30 mouse cellular contexts compared by ENCODE assay signal in genomic region chr3:38641733-38642132, GRCm38 (mm10).
DNase-seq lines count a peak whose midpoint lies in the region; ATAC-seq and TF ChIP-seq lines count a peak whose summit lies in the region.
"Had no signal": no experiment of that assay in that cellular context is flagged by ENCODE, and none has a peak within 500 bp of the region (broad histone marks: within the 10 kb centered on the region; RNA-seq: fewer than 3 reads in every experiment).

No protein-coding gene starts in this region.

- peak; percentile 63; the same call in 1 of the 2 replicates for ATAC-seq in forebrain, postnatal 0 days
- no peak for ATAC-seq in forebrain, embryonic 11.5 days (replicated peaks; ENCODE audit: low FRiP score)
- 0 out of 2 replicates have a peak, but pooled peaks have one; percentile 39 for ATAC-seq in liver, embryonic 13.5 days (ENCODE audit: low read depth)
- ATAC-seq in liver, embryonic 12.5 days = no peak
- ATAC-seq in midbrain, embryonic 11.5 days (ENCODE audit: low FRiP score) = no peak
- no peak for ATAC-seq in midbrain, embryonic 16.5 days
- peak; percentile 63 for ATAC-seq in megakaryocyte-erythroid progenitor cell, adult 5-6 weeks (replicated peaks; ENCODE audit: low FRiP score, low TSS enrichment, poor library complexity, severe bottlenecking)
- ATAC-seq: activated CD4-positive, CD25-positive, alpha-beta regulatory T cell, adult 4 months; CD4-positive, CD25-positive, alpha-beta regulatory T cell, adult 4 months; forebrain, embryonic 13.5 days; forebrain, embryonic 15.5 days; Patski had no signal

- H3K9me3 ChIP-seq in forebrain, postnatal 0 days (ENCODE audit: low read length) = no peaks in the 10 kb centered on the region
- H3K9me3 ChIP-seq in forebrain, embryonic 11.5 days (ENCODE audit: control insufficient read depth, low read length) = no peaks in the 10 kb centered on the region
- no peaks in the 10 kb centered on the region for H3K9me3 ChIP-seq in liver, embryonic 13.5 days (replicated peaks)
- H3K9me3 ChIP-seq in liver, embryonic 12.5 days (replicated peaks) = no peaks in the 10 kb centered on the region
- H3K9me3 ChIP-seq in midbrain, embryonic 11.5 days (ENCODE audit: control insufficient read depth, low read length) = no peaks in the 10 kb centered on the region
- H3K9me3 ChIP-seq in midbrain, embryonic 16.5 days (replicated peaks; ENCODE audit: control insufficient read depth, low read length, poor library complexity, severe bottlenecking) = no peaks in the 10 kb centered on the region
- H3K9me3 ChIP-seq: embryonic facial prominence, embryonic 13.5 days; embryonic facial prominence, embryonic 15.5 days; forebrain, embryonic 10.5 days; forebrain, embryonic 13.5 days; forebrain, embryonic 15.5 days had no signal

- WGBS in forebrain, postnatal 0 days = 74% methylated on average over 1 of the region's 1 CpGs
- WGBS in forebrain, embryonic 11.5 days = 92% methylated on average over 1 of the region's 1 CpGs
- WGBS in liver, embryonic 13.5 days (ENCODE audit: insufficient replicate concordance) = 16% methylated on average over 1 of the region's 1 CpGs
- 16% methylated on average over 1 of the region's 1 CpGs for WGBS in liver, embryonic 12.5 days (ENCODE audit: insufficient replicate concordance)
- 87% methylated on average over 1 of the region's 1 CpGs for WGBS in midbrain, embryonic 11.5 days
- WGBS in midbrain, embryonic 16.5 days = 80% methylated on average over 1 of the region's 1 CpGs

- no peak for TF ChIP-seq CTCF in forebrain, postnatal 0 days (IDR thresholded peaks at IDR 0.05; ENCODE audit: low read depth)

- no peak for DNase-seq in forebrain, postnatal 0 days
- DNase-seq in forebrain, embryonic 11.5 days (ENCODE audit: low spot score) = no peak
- DNase-seq in liver, embryonic 13.5 days = no peak
- peak; percentile 17 for DNase-seq in midbrain, embryonic 11.5 days (ENCODE audit: low spot score, missing footprints)
- no peak for DNase-seq in urinary bladder, postnatal 25 days (ENCODE audit: low spot score)
- DNase-seq: adrenal gland, adult 8-10 months; adrenal gland, postnatal 14 days; adrenal gland, postnatal 36 days; B cell, adult 2 months; cerebellum, adult 11 months; cerebellum, adult 18-20 months; cerebellum, adult 8-10 months; cerebellum, adult 9-11 months; cerebellum, postnatal 14 days; cerebellum, postnatal 36 days; embryo, embryonic 11 days had no signal

- H3K27ac ChIP-seq in forebrain, postnatal 0 days (ENCODE audit: low read depth, low read length) = no peak overlapping the region
- no peak overlapping the region for H3K27ac ChIP-seq in forebrain, embryonic 11.5 days (ENCODE audit: low read depth, low read length)
- H3K27ac ChIP-seq in liver, embryonic 13.5 days = no peak overlapping the region
- H3K27ac ChIP-seq in liver, embryonic 12.5 days = no peak overlapping the region
- H3K27ac ChIP-seq in midbrain, embryonic 11.5 days (ENCODE audit: low read depth, low read length) = no peak overlapping the region
- H3K27ac ChIP-seq in midbrain, embryonic 16.5 days (ENCODE audit: low read length) = no peak overlapping the region
- H3K27ac ChIP-seq: embryonic facial prominence, embryonic 13.5 days; embryonic facial prominence, embryonic 15.5 days; forebrain, embryonic 10.5 days; forebrain, embryonic 13.5 days; forebrain, embryonic 15.5 days had no signal

- no peaks in the 10 kb centered on the region for H3K27me3 ChIP-seq in forebrain, postnatal 0 days (ENCODE audit: insufficient read depth, low read length)
- H3K27me3 ChIP-seq in forebrain, embryonic 11.5 days (ENCODE audit: control insufficient read depth, insufficient read depth, low read length) = no peaks in the 10 kb centered on the region
- H3K27me3 ChIP-seq in liver, embryonic 13.5 days = no peaks in the 10 kb centered on the region
- no peaks in the 10 kb centered on the region for H3K27me3 ChIP-seq in liver, embryonic 12.5 days (replicated peaks)
- no peaks in the 10 kb centered on the region for H3K27me3 ChIP-seq in midbrain, embryonic 11.5 days (ENCODE audit: control insufficient read depth, insufficient read depth, low read length)
- H3K27me3 ChIP-seq in midbrain, embryonic 16.5 days (ENCODE audit: control insufficient read depth, insufficient read depth, low read depth, low read length) = no peaks in the 10 kb centered on the region
- H3K27me3 ChIP-seq: CH12.LX; embryonic facial prominence, embryonic 13.5 days; embryonic facial prominence, embryonic 15.5 days; forebrain, embryonic 13.5 days; forebrain, embryonic 15.5 days had no signal

- no peak overlapping the region for H3K4me3 ChIP-seq in forebrain, postnatal 0 days (ENCODE audit: low read depth, low read length)
- H3K4me3 ChIP-seq in forebrain, embryonic 11.5 days (ENCODE audit: low read depth, low read length) = no peak overlapping the region
- no peak overlapping the region for H3K4me3 ChIP-seq in liver, embryonic 13.5 days (replicated peaks)
- no peak overlapping the region for H3K4me3 ChIP-seq in liver, embryonic 12.5 days
- H3K4me3 ChIP-seq in midbrain, embryonic 11.5 days (ENCODE audit: low read depth, low read length) = no peak overlapping the region
- H3K4me3 ChIP-seq in midbrain, embryonic 16.5 days (ENCODE audit: low read depth, low read length) = no peak overlapping the region
- H3K4me3 ChIP-seq: embryonic facial prominence, embryonic 13.5 days; embryonic facial prominence, embryonic 15.5 days; erythroblast, embryonic 14.5 days; forebrain, embryonic 10.5 days; forebrain, embryonic 13.5 days; forebrain, embryonic 15.5 days had no signal

- no peaks in the 10 kb centered on the region for H3K36me3 ChIP-seq in forebrain, postnatal 0 days (ENCODE audit: insufficient read depth)
- no peaks in the 10 kb centered on the region for H3K36me3 ChIP-seq in forebrain, embryonic 11.5 days (ENCODE audit: control insufficient read depth, insufficient read depth, low read length)
- H3K36me3 ChIP-seq in liver, embryonic 13.5 days = no peaks in the 10 kb centered on the region
- H3K36me3 ChIP-seq in liver, embryonic 12.5 days = no peaks in the 10 kb centered on the region
- no peaks in the 10 kb centered on the region for H3K36me3 ChIP-seq in midbrain, embryonic 11.5 days (ENCODE audit: control insufficient read depth, insufficient read depth, low read length)
- no peaks in the 10 kb centered on the region for H3K36me3 ChIP-seq in midbrain, embryonic 16.5 days (ENCODE audit: control insufficient read depth, insufficient read depth, low read length)
- H3K36me3 ChIP-seq: embryonic facial prominence, embryonic 13.5 days; embryonic facial prominence, embryonic 15.5 days; forebrain, embryonic 10.5 days; forebrain, embryonic 15.5 days; G1E had no signal

- H3K4me1 ChIP-seq in forebrain, postnatal 0 days (ENCODE audit: insufficient read depth) = no peaks in the 10 kb centered on the region
- H3K4me1 ChIP-seq in forebrain, embryonic 11.5 days (replicated peaks; ENCODE audit: control insufficient read depth, insufficient read depth, low read length) = no peaks in the 10 kb centered on the region
- H3K4me1 ChIP-seq in liver, embryonic 13.5 days (replicated peaks) = 0 out of 2 replicates have a peak, but pooled peaks cover 4% of the 10 kb centered on the region
- H3K4me1 ChIP-seq in liver, embryonic 12.5 days = peaks cover 4% of the 10 kb centered on the region; the same call in 1 of the 2 replicates
- H3K4me1 ChIP-seq in midbrain, embryonic 11.5 days (ENCODE audit: control insufficient read depth, insufficient read depth, low read length) = no peaks in the 10 kb centered on the region
- no peaks in the 10 kb centered on the region for H3K4me1 ChIP-seq in midbrain, embryonic 16.5 days (ENCODE audit: control insufficient read depth, insufficient read depth, low read length)
- H3K4me1 ChIP-seq: embryonic facial prominence, embryonic 13.5 days; embryonic facial prominence, embryonic 15.5 days; forebrain, embryonic 10.5 days; forebrain, embryonic 13.5 days; forebrain, embryonic 15.5 days had no signal

- no peak overlapping the region for H3K9ac ChIP-seq in forebrain, postnatal 0 days
- H3K9ac ChIP-seq in forebrain, embryonic 11.5 days (ENCODE audit: low read length) = no peak overlapping the region
- H3K9ac ChIP-seq in liver, embryonic 13.5 days = no peak overlapping the region
- H3K9ac ChIP-seq in liver, embryonic 12.5 days = no peak overlapping the region
- no peak overlapping the region for H3K9ac ChIP-seq in midbrain, embryonic 11.5 days (ENCODE audit: low read length)
- H3K9ac ChIP-seq in midbrain, embryonic 16.5 days (ENCODE audit: low read depth, low read length) = no peak overlapping the region
- H3K9ac ChIP-seq: embryonic facial prominence, embryonic 13.5 days; embryonic facial prominence, embryonic 15.5 days; forebrain, embryonic 13.5 days; forebrain, embryonic 15.5 days had no signal

- H3K4me2 ChIP-seq in forebrain, postnatal 0 days (ENCODE audit: low read depth) = no peak overlapping the region
- no peak overlapping the region for H3K4me2 ChIP-seq in forebrain, embryonic 11.5 days (ENCODE audit: low read depth, low read length, severe bottlenecking)
- no peak overlapping the region for H3K4me2 ChIP-seq in liver, embryonic 13.5 days
- H3K4me2 ChIP-seq in liver, embryonic 12.5 days = no peak overlapping the region
- no peak overlapping the region for H3K4me2 ChIP-seq in midbrain, embryonic 11.5 days
- no peak overlapping the region for H3K4me2 ChIP-seq in midbrain, embryonic 16.5 days (ENCODE audit: low read length)
- H3K4me2 ChIP-seq: embryonic facial prominence, embryonic 13.5 days; embryonic facial prominence, embryonic 15.5 days; forebrain, embryonic 13.5 days; forebrain, embryonic 15.5 days had no signal

Comparison
In these comparisons a context has a peak if more than half of its experiments do, and no peak if none do; other contexts are left out.
1. ATAC-seq: peak in forebrain, postnatal 0 days (single experiment), liver, embryonic 13.5 days (single experiment) and megakaryocyte-erythroid progenitor cell, adult 5-6 weeks (single experiment); none in forebrain, embryonic 11.5 days (single experiment), liver, embryonic 12.5 days (single experiment), midbrain, embryonic 11.5 days (single experiment) and midbrain, embryonic 16.5 days (single experiment).